Mouse (Mus musculus) neural tube, embryonic 14.5 days (tissue): ENCODE measurements at regions not wholly inside any gene's neighbourhood (a gene's known extent, or its start where the extent isn't known, plus 50 kb on each side); places are given as distances from the start of the nearest gene placed in this dataset.

Source experiments
- ATAC-seq: fragments of 200-750 bp; cut with Nextera tagmentation; 2 replicates; pipeline ENCODE4 v1.8.0; 2017; ENCODE audit warnings: low read depth, mild to moderate bottlenecking, moderate TSS enrichment, moderate library complexity
- H3K27ac ChIP-seq: fragments of 300-500 bp; sonication (generic); 2 replicates; pipeline ENCODE4 v1.5.1; 2014; ENCODE audit warnings: low read depth, mild to moderate bottlenecking, control low read depth, low read length, moderate library complexity, mixed read lengths
- H3K27me3 ChIP-seq: fragments of 300-500 bp; sonication (generic); 2 replicates; pipeline ENCODE4 v1.6.1; 2014; ENCODE audit warnings: low read length; ENCODE audit not compliant: control insufficient read depth, insufficient read depth
- H3K36me3 ChIP-seq: fragments of 300-500 bp; sonication (generic); 2 replicates; pipeline ENCODE4 v1.6.1; 2014; ENCODE audit warnings: low read length, mixed read lengths; ENCODE audit not compliant: control insufficient read depth, insufficient read depth
- H3K4me1 ChIP-seq: fragments of 300-500 bp; sonication (generic); 2 replicates; pipeline ENCODE4 v1.6.1; 2014; ENCODE audit warnings: low read length; ENCODE audit not compliant: control insufficient read depth, insufficient read depth
- H3K4me2 ChIP-seq: fragments of 300-500 bp; sonication (generic); 2 replicates; pipeline ENCODE4 v1.6.1; 2014; ENCODE audit warnings: mild to moderate bottlenecking, low read depth, low read length, control low read depth
- H3K4me3 ChIP-seq: fragments of 300-500 bp; sonication (generic); 2 replicates; pipeline ENCODE4 v1.5.1; 2014; ENCODE audit warnings: low read depth, low read length, control low read depth, mixed read lengths
- H3K9ac ChIP-seq: fragments of 300-500 bp; sonication (generic); replicated peaks from 2 replicates; pipeline ENCODE4 v1.6.1; 2014; ENCODE audit warnings: low read depth, mild to moderate bottlenecking, control low read depth, low read length, mixed read lengths
- H3K9me3 ChIP-seq: fragments of 300-500 bp; sonication (generic); 2 replicates; pipeline ENCODE4 v1.6.1; 2016; ENCODE audit warnings: low read length; ENCODE audit not compliant: control insufficient read depth
- whole genome bisulfite sequencing: fragments of 180-500 bp; shearing (Covaris S2); extraction: QIAGEN DNeasy Blood & Tissue Kit; methylation state at CpG from one replicate; pipeline ENCODE4 v1.1.7; 2014; 5-methylcytosine and 5-hydroxymethylcytosine counted together

DNA sequence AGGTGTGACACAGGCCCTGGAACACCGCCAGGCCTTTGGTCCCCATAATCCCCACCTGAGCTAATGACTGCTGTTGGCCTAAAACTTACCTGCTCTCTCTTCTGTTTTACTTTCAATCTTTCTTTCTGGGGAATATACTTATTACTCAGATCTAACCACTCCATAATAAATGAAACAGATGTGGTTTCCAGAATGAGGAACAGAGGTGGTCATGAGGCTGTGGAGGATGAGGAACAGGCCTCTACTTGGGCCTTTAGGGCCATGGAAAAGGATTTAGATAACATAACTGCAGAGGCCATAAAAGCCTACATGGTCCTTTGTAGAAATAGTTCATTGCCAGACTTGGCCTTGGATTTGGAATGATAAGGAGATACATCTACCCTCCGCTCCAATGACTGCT is 74.1 kb downstream of the B3gnt5 start:
- no peak overlapping the region for H3K27ac ChIP-seq
- no peak overlapping the region for H3K4me2 ChIP-seq
- no peaks in the 10 kb centered on the region for H3K27me3 ChIP-seq
- 96% methylated on average over 2 of the region's 2 CpGs for WGBS
- ATAC-seq: no peak
- H3K36me3 ChIP-seq: no peaks in the 10 kb centered on the region
- H3K4me3 ChIP-seq: no peak overlapping the region
- no peaks in the 10 kb centered on the region for H3K9me3 ChIP-seq
- no peaks in the 10 kb centered on the region for H3K4me1 ChIP-seq
- no peak overlapping the region for H3K9ac ChIP-seq

DNA sequence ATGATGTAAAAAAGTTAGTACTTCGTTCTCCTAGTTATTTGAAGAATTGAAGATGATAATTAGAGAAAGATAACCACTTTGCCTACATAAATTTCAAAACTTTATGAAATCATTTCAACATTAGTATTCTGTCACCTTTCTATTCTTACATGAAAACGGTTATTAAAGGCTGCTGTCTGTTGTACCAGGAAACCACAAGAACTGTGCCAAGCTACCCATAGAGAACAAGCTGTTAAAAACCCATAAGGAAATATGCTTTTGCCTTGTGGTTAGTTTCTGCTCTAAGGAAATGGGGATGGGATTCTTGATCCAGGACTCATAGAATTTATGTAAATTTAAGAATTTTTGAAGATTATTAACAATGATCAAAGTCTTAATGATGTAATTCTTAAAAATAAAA is 74.7 kb downstream of the B3gnt5 start:
- Histone ChIP-seq H3K4me3 (no peak overlapping the region), H3K27ac (no peak overlapping the region), H3K27me3 (no peaks in the 10 kb centered on the region), H3K4me2 (no peak overlapping the region), H3K9ac (no peak overlapping the region), H3K4me1 (no peaks in the 10 kb centered on the region), H3K9me3 (no peaks in the 10 kb centered on the region), H3K36me3 (no peaks in the 10 kb centered on the region)
- no peak for ATAC-seq
- WGBS: 85% methylated on average over 2 of the region's 2 CpGs

DNA sequence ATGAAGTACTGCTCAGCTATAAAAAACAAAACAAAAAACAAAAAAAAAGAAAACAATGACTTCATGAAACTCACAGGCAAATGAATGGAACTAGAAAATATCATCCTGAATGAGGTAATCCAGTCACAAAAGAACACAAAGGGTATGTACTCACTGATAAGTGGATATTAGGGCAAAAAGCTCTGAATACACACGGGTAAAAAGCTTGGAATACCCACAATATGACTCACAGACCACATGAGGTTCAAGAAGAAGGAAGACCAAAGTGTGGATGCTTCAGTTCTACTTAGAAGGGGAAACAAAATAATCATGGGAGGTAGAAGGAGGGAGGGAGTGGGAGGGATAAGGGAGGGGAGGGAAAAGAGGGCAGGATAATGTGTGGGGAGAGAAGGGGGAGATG is 79.8 kb downstream of the B3gnt5 start:
- no peak overlapping the region for H3K27ac ChIP-seq
- H3K36me3 ChIP-seq: no peaks in the 10 kb centered on the region
- no peak overlapping the region for H3K9ac ChIP-seq
- no peak for ATAC-seq
- H3K4me1 ChIP-seq: no peaks in the 10 kb centered on the region
- 55% methylated on average over 1 of the region's 1 CpGs for WGBS
- H3K27me3 ChIP-seq: no peaks in the 10 kb centered on the region
- H3K4me3 ChIP-seq: no peak overlapping the region
- no peak overlapping the region for H3K4me2 ChIP-seq
- no peaks in the 10 kb centered on the region for H3K9me3 ChIP-seq

DNA sequence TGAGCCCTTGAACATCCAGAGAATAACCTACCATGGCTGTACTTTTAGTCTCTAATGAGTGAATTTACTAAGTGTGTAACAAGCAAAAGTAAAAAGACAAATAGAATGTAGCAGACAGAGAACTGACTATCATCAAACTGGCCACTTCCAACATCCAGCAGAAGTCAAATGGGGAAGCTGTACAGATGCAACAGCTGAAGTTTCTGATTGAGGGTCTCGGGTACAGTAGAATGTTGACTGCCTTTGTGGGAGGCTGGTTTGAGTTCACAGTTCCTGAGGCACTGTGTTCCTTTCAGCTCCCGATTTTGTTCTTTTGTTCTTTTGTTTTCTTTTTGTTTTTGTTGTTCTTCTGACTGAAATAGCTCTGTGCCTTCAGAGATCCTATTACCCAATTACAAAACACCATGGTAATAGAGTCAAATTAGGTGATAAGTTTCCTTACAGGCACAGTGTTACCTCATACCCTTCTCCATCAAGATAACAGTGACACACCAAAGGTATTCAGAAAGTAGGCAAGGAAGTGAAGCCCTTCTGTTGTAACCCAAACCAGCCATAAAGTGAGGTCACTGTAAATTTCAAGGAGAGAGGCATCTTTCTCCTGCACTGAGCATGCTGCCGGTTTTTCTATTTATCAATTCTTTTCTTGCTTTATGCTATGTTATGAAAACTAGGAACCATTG is 82.5 kb downstream of the B3gnt5 start:
- Histone ChIP-seq H3K27ac (no peak overlapping the region), H3K4me1 (no peaks in the 10 kb centered on the region), H3K9ac (no peak overlapping the region), H3K4me3 (no peak overlapping the region), H3K36me3 (no peaks in the 10 kb centered on the region), H3K4me2 (no peak overlapping the region), H3K9me3 (no peaks in the 10 kb centered on the region), H3K27me3 (no peaks in the 10 kb centered on the region)
- WGBS: 40% methylated on average over 3 of the region's 3 CpGs
- ATAC-seq: no peak

DNA sequence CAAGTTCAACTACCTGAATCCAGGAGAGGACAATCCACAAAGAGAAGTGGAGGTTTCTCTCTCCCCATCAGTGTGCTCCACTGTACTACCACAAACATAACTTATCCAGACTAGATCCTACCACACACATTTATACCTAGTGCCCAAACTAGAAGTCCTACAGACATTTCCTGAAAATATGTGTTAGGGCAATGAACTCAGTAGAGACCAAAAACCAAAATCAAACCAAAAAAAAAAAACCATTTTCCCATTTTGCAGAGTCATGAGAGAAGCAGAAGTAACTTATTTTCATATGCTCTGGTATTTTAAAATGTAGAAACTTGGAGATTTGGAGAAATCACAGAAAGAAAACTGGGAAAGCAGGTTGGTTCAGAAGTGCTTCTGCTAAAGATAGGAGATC is 83.7 kb downstream of the B3gnt5 start:
- Histone ChIP-seq H3K27ac (no peak overlapping the region), H3K36me3 (no peaks in the 10 kb centered on the region), H3K4me1 (no peaks in the 10 kb centered on the region), H3K4me2 (no peak overlapping the region), H3K4me3 (no peak overlapping the region), H3K9me3 (no peaks in the 10 kb centered on the region), H3K9ac (no peak overlapping the region), H3K27me3 (no peaks in the 10 kb centered on the region)
- no peak for ATAC-seq

DNA sequence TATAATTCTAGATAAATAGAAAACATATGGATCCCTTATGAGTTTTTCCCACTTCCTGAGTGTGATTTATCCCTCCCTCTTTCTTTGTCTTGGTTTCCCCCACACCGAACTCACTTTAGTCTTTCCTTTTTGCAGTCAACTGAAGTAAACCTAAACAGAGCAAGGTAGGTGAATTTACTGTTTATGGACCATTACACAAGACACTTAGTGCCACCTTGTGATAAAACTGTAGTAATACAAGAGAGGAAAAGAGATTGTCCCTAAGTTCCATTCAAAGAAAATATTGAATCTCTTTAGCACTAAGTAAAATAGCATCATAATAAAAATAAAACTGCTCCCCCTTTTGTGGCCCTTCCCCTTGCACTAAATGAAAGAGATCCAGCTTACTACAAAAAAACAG is 88.4 kb downstream of the B3gnt5 start:
- Histone ChIP-seq H3K4me1 (no peaks in the 10 kb centered on the region), H3K27ac (no peak overlapping the region), H3K9me3 (no peaks in the 10 kb centered on the region), H3K9ac (no peak overlapping the region), H3K27me3 (no peaks in the 10 kb centered on the region), H3K36me3 (no peaks in the 10 kb centered on the region), H3K4me3 (no peak overlapping the region), H3K4me2 (no peak overlapping the region)
- 48% methylated on average over 1 of the region's 1 CpGs for WGBS
- no peak; the same call in 1 of the 2 replicates for ATAC-seq

DNA sequence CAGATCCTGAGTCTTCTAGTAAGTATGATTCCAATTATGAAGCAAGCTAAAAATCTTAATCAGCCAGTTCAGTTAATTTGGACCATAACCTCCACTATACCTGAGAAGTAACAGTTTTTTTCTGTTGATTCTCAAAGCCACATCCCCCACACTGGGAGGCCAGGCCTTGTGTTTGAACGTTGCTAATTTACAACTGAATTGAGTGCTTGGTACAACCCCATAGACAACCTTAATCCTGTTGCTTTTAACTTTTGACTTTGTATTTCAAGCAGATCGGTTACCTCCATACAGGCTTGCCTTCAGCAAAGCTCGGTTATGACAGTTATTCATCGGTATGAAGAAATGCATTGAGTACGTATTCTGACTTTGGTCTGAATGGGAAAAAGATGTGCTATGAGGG is 105.3 kb downstream of the B3gnt5 start:
- H3K4me3 ChIP-seq: no peak overlapping the region
- no peak overlapping the region for H3K9ac ChIP-seq
- no peaks in the 10 kb centered on the region for H3K4me1 ChIP-seq
- no peaks in the 10 kb centered on the region for H3K27me3 ChIP-seq
- H3K4me2 ChIP-seq: no peak overlapping the region
- no peak for ATAC-seq
- no peaks in the 10 kb centered on the region for H3K9me3 ChIP-seq
- H3K36me3 ChIP-seq: no peaks in the 10 kb centered on the region
- WGBS: 83% methylated on average over 5 of the region's 5 CpGs
- no peak overlapping the region for H3K27ac ChIP-seq

DNA sequence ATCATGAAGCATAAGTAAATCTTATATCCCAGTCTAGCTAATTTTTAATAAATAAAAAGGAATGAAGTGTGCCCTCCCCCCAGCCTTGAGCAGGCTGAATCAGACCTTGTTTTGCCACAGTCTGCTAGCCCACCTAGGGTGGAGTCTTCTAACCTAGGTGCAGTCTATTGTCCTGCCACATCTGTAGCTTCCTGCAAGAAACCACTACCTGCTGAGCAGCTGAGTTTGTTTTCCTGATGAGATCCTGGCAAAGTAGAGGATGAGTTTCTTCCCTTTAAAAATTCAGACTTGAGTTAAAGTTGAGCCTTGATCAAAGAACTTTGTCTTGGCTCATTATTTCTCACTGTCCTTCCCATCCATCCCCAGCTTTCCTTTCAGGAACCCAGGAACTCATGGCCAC is 105.9 kb downstream of the B3gnt5 start:
- no peaks in the 10 kb centered on the region for H3K36me3 ChIP-seq
- ATAC-seq: no peak
- H3K9me3 ChIP-seq: no peaks in the 10 kb centered on the region
- no peak overlapping the region for H3K4me3 ChIP-seq
- H3K4me1 ChIP-seq: no peaks in the 10 kb centered on the region
- no peak overlapping the region for H3K27ac ChIP-seq
- H3K9ac ChIP-seq: no peak overlapping the region
- no peak overlapping the region for H3K4me2 ChIP-seq
- H3K27me3 ChIP-seq: no peaks in the 10 kb centered on the region

DNA sequence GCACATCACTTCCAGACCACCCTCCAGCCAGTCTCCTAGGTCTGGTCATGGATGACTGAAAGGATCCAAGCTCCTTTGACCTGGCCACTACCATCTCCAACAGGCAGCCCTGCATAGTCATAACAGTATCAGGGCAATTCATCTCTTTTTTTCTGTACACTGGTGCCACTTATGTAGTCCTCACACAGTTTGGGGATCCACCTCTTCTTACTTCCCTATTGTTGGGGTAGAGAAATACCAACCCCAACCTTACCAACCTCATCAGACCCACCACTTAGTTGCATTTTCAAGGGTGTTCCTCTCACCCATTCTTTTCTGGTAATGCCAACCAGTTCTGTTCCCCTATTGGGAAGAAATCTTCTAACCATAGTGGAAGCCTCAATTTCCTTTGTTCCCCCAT is 109.4 kb downstream of the B3gnt5 start:
- Histone ChIP-seq H3K4me3 (no peak overlapping the region), H3K9ac (no peak overlapping the region), H3K27me3 (no peaks in the 10 kb centered on the region), H3K4me1 (no peaks in the 10 kb centered on the region), H3K4me2 (no peak overlapping the region), H3K9me3 (no peaks in the 10 kb centered on the region), H3K36me3 (no peaks in the 10 kb centered on the region), H3K27ac (no peak overlapping the region)
- ATAC-seq: no peak
